Mouse (Mus musculus): Measurements from ENCODE around the gene Oxnad1. TPM values are rescaled to one million over a fixed set of nuclear protein-coding genes. Genes with fewer than 3 reads are reported as not detected.
A peak's percentile ranks its signal among the peaks of the same experiment; 100 is the strongest.

Oxnad1 gene
- 10 to 100 TPM; 30.2 to 32.9 TPM for total RNA-seq (2021)
- long read RNA-seq, experiment 1, transcript Oxnad1-201 (8 exons, 2,376 nt) = major isoform, 7 of 13 reads
- long read RNA-seq, experiment 1, partial matches to known transcripts = 1 of 13 reads
- long read RNA-seq, experiment 1, other reads (novel, unspliced or antisense) = 5 of 13 reads
- long read RNA-seq, experiment 2, transcript Oxnad1-201 (8 exons, 2,376 nt) = major isoform, 12 of 25 reads
- long read RNA-seq, experiment 2, partial matches to known transcripts = 2 of 25 reads
- long read RNA-seq, experiment 2, other reads (novel, unspliced or antisense) = 11 of 25 reads

DNA sequence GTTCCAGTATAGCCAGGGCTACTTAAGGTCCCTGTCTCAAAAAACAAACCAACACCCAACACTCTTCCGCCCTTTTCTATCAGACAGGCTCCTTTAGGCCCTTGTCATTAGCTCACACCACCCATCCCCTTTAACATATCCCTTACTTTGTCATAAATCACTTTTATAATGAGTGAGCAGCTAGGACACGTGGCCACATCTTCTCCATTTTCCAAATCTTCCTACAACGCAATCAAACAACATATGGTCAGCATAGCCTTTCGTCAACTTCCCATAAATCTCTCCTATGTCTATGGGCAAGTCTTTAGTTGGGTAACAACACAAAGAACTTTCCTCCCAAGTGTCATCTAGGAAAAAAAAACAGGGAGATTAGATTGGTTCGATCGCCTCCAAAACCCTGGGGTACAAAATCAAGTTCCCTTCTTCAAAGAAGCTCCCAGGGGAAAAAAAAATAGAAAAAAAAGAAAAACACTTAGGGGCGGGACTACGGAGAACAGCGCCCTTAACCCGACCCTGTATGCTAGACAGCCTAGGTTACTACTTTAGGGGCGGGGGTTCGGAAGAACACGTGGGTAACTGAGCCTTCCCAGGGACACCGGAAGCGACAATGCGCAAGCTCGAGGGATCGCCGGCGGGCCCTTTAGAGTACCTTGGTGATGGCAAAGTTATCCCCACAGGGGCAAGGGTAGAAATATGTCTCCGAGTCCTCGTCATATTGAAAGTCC is at the start of gene Oxnad1:
Oxnad1 (plus strand) TSS at position 614 of the 725 bp plus-strand sequence.
- no peak for DNase-seq (ENCODE audit: low spot score in 2 of 2)

DNA sequence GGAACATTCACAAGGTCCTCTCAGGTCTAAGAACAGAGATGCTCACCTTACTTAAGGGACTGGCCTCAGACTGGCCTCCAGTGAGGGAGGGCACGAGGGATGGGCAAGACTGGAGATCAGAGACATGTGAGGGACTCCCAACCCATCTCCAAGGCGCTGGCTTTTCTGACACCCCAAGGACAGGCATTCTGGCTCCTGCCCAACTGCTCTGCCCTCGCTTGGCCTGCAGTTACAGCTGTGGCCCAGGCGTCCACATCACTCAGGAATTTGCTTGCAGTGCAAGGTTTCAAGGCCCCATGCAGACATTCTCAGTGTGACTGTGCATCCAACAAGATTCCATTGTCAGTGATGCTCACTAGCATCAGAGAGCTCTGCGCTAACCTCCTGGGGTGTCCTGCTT is 48.7 kb upstream of the Oxnad1 start:
- DNase-seq (ENCODE audit: low spot score in 2 of 2) = peak in 1 of 2 experiments; percentile 23

DNA sequence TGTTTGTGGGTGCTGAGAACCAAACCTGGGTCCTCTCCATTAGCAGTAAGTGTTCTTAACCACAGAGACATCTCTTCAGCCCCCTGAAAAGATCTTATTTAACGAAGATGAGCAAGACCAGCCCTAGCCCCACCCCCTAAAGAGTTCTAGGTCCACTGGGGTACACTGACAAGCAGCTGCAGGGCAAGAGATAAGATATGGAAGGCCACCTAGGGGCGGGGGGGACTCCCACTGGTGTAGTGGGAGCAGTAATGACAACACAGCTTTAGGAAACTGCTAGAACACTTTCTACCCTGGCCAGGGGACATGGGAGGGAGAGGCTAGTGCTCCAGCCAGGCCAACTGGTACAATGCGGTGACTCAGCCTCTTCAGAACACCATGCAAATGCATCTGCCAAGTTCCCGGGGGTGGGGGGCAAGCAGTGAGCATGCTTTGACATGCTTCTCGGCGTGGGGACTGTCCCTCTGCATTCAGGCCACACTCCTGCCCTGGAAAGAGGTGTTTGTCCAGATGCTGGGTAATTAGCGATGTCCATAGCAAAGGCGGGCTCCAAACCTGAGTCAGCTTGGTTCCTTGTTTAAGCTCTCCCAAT is 47.4 kb upstream of the Oxnad1 start:
- no peak for DNase-seq (ENCODE audit: low spot score in 2 of 2)

DNA sequence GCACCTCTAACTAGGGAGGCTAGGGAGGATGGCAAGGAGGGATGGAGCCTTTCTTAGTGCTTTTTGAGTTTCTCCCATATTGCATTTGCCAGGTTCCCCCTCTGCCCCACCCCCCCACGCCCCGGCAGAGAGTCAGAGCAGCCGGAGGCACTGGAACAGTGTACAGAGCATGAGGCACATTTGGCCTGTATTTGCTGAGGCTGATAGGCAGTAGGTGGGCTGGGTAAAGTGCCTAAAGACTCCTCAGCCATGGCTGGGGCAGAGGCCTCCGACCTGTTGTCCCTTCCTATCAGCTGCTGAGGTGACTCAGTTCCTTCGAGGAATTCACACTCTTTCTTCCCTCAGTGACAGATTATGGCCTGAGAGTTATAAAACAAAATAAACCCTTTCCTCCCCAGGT is 43.1 kb upstream of the Oxnad1 start:
- DNase-seq (ENCODE audit: low spot score in 2 of 2) = no peak

- no peak for DNase-seq (ENCODE audit: low spot score in 2 of 2)
Measured at GRCm38 (mm10) chr14:32046357-32046756, 38.8 kb upstream of the Oxnad1 start.

DNA sequence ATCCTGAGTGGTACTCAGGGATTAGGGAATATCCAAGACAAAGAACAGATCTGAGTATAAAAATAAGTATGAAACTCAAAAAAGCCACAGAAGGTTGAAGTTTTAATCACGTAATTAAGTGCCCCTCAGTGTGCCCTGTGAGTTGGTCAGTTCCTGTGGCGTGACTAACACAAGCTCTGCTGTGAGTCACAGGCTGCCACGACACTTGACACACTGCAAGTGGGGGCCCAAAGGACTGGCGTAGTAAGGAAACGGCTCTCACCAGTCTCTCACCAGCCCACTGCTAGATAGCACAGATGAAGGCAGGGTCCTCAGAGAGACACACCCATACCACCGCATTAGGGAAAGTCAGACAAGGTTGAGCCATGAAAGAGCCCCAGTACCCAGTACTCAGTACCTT is 35.0 kb upstream of the Oxnad1 start:
- no peak for DNase-seq (ENCODE audit: low spot score in 2 of 2)

DNA sequence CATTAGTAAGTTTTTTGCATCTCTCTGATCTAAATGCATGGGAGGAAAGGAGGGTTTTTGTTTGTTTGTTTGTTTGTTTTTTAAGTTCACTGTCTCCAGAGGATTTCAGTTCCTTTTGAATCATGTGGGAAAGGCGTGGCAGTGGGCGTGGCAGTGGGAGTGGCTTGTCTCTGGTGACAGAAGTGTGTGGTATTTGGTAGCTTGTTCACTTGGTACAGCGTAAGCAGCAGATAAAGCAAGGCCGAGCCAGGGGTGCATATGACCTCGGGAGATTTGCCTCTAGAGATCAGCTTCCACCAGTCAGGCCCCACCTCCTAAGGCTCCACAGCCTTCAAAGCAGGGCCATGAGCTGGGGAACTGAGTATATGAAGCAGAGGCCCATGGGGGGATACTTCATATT is 31.3 kb upstream of the Oxnad1 start:
- no peak for DNase-seq (ENCODE audit: low spot score in 2 of 2)

DNA sequence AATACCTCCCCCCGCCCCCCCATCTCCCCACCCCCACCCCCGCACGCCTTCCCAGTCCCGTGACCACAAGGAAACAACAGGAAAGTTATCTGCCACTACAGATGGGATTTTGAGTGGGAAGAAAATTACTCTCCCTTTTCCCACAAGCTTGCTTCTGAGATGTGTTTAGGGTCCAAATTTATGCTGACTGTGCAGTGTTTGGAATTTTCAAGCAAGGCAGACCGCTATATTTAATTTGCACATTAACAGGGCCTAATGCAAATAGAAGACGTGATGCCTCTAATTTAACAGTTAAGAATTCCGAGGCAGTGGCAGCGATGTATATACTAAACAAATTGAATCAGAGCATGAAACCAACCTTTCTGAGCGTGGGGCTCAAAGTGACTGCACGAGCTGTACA is 30.4 kb upstream of the Oxnad1 start:
- DNase-seq (ENCODE audit: low spot score in 2 of 2) = no peak

- no peak for DNase-seq (ENCODE audit: low spot score in 2 of 2)
Measured at GRCm38 (mm10) chr14:32055781-32056180, 29.4 kb upstream of the Oxnad1 start.

- DNase-seq (ENCODE audit: low spot score in 2 of 2) = no peak
Measured at GRCm38 (mm10) chr14:32056675-32057074, 28.5 kb upstream of the Oxnad1 start.

- DNase-seq (ENCODE audit: low spot score in 2 of 2) = no peak
Measured at GRCm38 (mm10) chr14:32057664-32058063, 27.5 kb upstream of the Oxnad1 start.

- DNase-seq (ENCODE audit: low spot score in 2 of 2) = no peak
Measured at GRCm38 (mm10) chr14:32061398-32061797, 23.8 kb upstream of the Oxnad1 start.

DNA sequence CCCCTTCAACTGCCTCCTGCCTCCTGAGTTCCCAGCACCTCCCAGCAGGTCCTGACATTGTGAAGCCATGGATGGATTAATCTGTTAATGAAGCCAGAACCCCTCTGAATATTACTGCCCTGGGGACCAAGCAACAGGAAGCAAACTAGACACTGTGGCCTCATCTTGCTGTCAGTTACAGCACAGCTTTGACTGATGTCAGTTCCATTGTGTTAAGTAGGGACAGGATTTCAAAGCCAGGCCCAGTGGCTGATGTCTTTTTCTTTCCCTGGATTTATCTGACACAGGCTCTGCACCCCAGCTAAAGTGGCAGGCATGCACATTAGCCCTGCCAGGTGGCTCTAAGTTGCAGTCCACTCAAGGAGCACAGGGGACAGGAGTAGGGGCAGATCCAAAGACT is 12.4 kb upstream of the Oxnad1 start:
- no peak for DNase-seq (ENCODE audit: low spot score in 2 of 2)

DNA sequence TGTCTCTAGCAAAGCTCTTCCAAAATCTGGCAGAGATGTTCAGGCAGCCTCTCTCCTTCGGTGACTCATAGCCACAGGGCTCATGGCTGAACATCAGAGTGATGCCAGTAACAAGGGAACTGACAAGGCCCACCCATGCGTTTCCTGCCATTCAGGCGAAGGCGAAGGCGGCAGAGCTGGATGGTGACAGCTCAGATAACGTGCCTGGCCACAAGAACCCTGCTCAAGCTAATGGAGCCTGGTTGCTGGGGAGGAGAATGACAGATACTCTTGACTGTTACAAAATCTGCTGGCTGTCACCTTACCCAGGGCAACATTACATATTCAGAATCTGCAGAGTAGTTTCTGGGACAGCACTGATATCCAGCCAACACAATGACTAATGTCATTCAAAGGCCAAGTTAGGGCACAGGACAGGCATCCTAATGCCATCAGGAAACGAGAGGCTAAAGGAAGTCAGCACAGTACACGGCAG is 11.9 kb upstream of the Oxnad1 start:
- peak in 1 of 2 experiments; percentile 15 for DNase-seq (ENCODE audit: low spot score in 2 of 2)

DNA sequence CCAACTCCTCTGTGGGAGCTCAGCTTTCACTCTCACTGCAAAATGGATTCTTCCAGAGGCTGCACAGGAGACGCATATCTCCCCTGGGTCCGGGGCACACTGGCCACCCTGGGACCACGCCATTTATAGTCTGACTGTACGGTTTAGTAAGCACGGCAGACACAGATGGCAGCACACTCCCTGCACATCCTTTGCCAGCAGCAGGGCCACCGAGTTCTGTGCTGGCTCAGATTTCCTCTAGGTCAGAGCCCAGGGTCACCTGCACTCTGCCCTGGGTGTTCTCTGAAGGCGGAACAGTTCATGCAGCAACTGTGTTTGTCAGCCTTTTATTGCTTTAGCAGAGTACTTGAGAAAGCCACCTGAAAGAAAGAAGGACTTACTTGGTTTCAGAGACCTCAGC is 11.3 kb upstream of the Oxnad1 start:
- DNase-seq (ENCODE audit: low spot score in 2 of 2) = no peak

GRCm38 (mm10) chr14:32076896-32077575 is 8.1 kb upstream of the Oxnad1 start:
- peak; percentile 36 to 41 for DNase-seq (ENCODE audit: low spot score in 2 of 2)

DNA sequence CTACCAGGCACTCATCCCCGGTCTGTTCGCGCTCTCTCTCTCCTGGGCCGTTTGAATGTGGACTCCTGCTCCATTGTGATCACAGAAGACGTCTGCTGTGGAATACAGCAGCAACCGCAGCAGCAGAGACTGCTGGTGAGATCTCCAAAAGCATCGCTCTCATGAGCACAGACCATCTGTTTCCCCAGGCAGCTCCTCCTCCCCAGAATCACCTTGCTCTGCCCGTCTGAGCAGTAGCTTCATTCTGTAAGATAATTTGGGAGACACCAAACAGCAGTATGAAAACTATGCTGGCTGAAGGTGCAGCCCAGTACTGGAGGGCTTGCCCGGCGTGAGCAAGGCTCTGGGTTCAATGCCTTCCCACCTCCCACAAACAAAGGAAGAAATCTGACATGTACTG is 4.1 kb upstream of the Oxnad1 start:
- no peak for DNase-seq (ENCODE audit: low spot score in 2 of 2)

- DNase-seq (ENCODE audit: low spot score in 2 of 2) = no peak
Measured at GRCm38 (mm10) chr14:32082891-32083290, 2.3 kb upstream of the Oxnad1 start.

DNA sequence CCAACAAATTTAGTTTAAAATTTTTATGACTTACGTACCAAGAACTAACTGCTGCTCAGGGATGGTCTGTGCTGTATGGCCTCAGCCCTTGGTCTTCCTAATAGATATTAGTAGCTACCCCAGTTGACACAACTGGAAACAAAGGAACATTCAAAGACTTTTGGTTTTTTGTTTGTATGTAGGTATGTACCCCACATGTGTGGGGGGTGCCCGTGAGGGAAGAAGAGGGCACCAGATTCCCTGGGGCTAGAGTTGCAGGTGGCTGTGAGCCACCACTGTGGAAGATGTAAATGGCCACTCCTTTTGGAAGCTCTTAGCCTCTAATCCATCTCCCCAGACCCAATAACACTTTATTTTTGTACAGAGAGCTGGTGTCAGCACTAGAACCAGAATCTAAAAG is 1.7 kb upstream of the Oxnad1 start:
- DNase-seq (ENCODE audit: low spot score in 2 of 2) = no peak

DNA sequence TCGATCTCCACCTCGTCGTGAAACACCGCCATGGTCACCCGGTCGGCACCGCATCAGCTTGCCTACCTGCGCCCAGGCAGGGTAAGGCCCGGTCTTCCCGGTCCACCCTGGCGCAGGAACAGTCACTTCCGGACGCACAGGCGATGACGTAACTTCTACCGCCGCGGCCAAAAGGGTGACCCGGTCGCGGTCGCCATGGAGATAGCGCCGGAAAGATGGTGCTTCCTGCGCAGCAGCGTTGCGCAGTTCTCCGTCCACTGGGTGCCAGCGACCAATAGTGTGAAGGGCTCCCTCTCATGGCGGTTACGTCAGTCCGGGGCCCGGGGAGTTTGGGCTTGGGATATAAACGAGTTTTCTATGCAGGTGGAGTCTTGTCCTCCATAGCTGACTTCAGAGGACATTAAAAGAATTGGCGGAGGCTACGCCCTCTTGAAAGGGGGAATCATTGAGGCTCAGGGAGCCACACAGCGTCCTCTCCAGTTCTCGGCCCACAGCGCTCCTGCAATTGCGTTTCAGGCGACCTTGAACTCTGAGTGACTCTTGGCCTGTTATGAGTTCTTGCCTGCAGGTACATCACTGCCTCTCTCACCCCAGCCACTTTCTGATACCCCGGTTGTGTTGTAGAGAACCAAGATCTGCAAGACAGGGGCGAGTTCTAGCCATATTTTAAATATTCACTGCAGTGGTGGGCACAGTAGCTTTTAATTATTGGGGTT is 470 bp downstream of the Oxnad1 start, which contains the start of gene Dph3:
Dph3 (minus strand) TSS at position 244 of the 716 bp plus-strand sequence.
- DNase-seq (ENCODE audit: low spot score in 2 of 2) = peak; percentile 96 to 98

DNA sequence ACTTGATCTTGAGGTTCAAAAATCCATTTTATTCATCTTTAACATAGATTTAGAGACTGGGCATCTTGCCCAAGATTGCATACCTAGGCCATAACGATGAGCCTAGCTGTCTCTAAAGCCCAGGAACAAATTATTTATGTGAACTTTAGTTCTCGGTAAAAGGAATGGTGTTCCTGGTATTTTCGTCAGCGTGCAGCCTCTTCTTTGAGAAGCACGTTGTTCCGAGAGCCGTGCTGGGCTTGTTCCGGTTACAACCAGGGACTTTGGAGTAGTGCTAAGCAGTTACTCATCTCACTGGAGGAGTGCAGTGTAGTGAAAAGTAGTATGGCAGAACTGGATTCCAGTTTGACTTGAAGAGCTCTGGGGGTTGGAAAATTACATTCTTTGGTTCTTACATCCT is 1.1 kb downstream of the Oxnad1 start:
- no peak for DNase-seq (ENCODE audit: low spot score in 2 of 2)
